Mouse (Mus musculus): ENCODE results near the gene Yipf1. TPM values are rescaled to one million over a fixed set of nuclear protein-coding genes. Genes with fewer than 3 reads are reported as not detected.

Gene Yipf1
- polyA plus RNA-seq, 1 experiment from 2014 or later = 53.4 TPM

DNA sequence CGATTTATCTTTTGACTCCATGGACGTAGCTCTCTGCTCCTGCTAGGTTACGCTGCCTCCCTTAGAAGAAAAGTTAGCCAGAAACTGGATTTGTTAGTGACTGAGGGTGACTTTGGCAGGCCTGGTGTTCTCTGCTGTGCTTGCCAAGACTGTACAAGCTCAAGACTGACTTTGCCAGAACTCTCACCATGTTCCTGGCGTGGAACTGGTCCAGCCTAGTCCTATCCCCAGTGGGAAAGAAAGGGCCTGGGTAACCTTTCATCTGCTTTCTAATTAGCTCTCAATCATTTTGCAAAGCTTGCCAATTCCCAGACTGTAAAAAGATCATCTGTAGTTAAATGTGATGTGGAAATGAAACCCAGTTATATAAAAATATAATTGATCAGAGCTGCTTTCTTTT is 72.9 kb downstream of the Yipf1 start:
- Histone ChIP-seq H3K4me2 (no peak overlapping the region), H3K4me1 (no peaks in the 10 kb centered on the region), H3K9ac (no peak overlapping the region), H3K27ac (no peak overlapping the region), H3K4me3 (no peak overlapping the region), H3K36me3 (peaks cover 85% of the 10 kb centered on the region), H3K27me3 (no peaks in the 10 kb centered on the region), H3K9me3 (no peaks in the 10 kb centered on the region)
- 93% methylated on average over 4 of the region's 4 CpGs for WGBS
- ATAC-seq (ENCODE audit: insufficient number of reproducible peaks, insufficient read depth, low FRiP score, low TSS enrichment, low read depth) = no peak

DNA sequence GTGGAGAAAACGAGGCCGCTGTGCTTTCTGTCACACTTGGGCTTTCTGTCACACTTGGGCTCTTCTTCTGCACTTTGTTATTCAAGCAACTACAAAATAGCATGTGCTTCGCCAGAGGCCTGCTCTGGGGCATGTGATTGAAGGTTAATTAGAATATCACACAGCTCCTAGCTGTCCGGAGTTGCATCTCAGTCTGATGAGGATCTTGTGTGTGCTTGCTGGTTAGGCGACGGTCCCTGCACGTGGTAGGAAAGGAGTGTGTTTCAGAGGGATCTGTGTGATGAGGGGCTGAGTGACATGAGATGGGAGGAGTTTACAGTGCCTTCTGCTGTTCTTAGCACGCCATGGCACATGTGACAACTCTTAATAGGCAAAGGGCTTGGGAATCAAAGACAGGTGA is 73.3 kb downstream of the Yipf1 start:
- Histone ChIP-seq H3K9ac (no peak overlapping the region), H3K9me3 (no peaks in the 10 kb centered on the region), H3K27ac (no peak overlapping the region), H3K27me3 (no peaks in the 10 kb centered on the region), H3K4me3 (no peak overlapping the region), H3K4me2 (no peak overlapping the region), H3K36me3 (peaks cover 87% of the 10 kb centered on the region), H3K4me1 (no peaks in the 10 kb centered on the region)
- 94% methylated on average over 8 of the region's 8 CpGs for WGBS
- ATAC-seq (ENCODE audit: insufficient number of reproducible peaks, insufficient read depth, low FRiP score, low TSS enrichment, low read depth) = no peak

- H3K4me2 ChIP-seq = no peak overlapping the region
- no peaks in the 10 kb centered on the region for H3K4me1 ChIP-seq
- H3K27ac ChIP-seq = no peak overlapping the region
- no peak overlapping the region for H3K9ac ChIP-seq
- WGBS = 96% methylated on average over 2 of the region's 2 CpGs
- ATAC-seq (ENCODE audit: insufficient number of reproducible peaks, insufficient read depth, low FRiP score, low TSS enrichment, low read depth) = no peak
- no peaks in the 10 kb centered on the region for H3K9me3 ChIP-seq
- no peak overlapping the region for H3K4me3 ChIP-seq
- no peaks in the 10 kb centered on the region for H3K27me3 ChIP-seq
- peaks cover 87% of the 10 kb centered on the region for H3K36me3 ChIP-seq
These were observed 74.1 kb downstream of the Yipf1 start for GRCm38 (mm10) chr4:107388291-107388690.

GRCm38 (mm10) chr4:107389345-107389744 is 75.2 kb downstream of the Yipf1 start:
- no peak for ATAC-seq (ENCODE audit: insufficient number of reproducible peaks, insufficient read depth, low FRiP score, low TSS enrichment, low read depth)
- no peak overlapping the region for H3K4me3 ChIP-seq

GRCm38 (mm10) chr4:107393771-107394170 is 79.6 kb downstream of the Yipf1 start:
- peaks cover 91% of the 10 kb centered on the region for H3K36me3 ChIP-seq
- 95% methylated on average over 2 of the region's 2 CpGs for WGBS
- no peaks in the 10 kb centered on the region for H3K9me3 ChIP-seq
- H3K4me3 ChIP-seq = no peak overlapping the region
- no peak overlapping the region for H3K27ac ChIP-seq
- ATAC-seq (ENCODE audit: insufficient number of reproducible peaks, insufficient read depth, low FRiP score, low TSS enrichment, low read depth) = no peak
- no peak overlapping the region for H3K9ac ChIP-seq
- H3K4me2 ChIP-seq = no peak overlapping the region
- no peaks in the 10 kb centered on the region for H3K27me3 ChIP-seq
- H3K4me1 ChIP-seq = no peaks in the 10 kb centered on the region

More at GRCm38 (mm10) chr4:107389345-107389744, 75.2 kb downstream of the Yipf1 start:
- Histone ChIP-seq H3K9ac (no peak overlapping the region), H3K36me3 (peaks cover 91% of the 10 kb centered on the region), H3K4me1 (no peaks in the 10 kb centered on the region), H3K27ac (no peak overlapping the region), H3K9me3 (no peaks in the 10 kb centered on the region), H3K27me3 (no peaks in the 10 kb centered on the region), H3K4me2 (no peak overlapping the region)
- over 99% methylated on average over 3 of the region's 3 CpGs for WGBS

Other genes starting within 250 kb of the Yipf1 start
- gene Mrpl37, start 247.5 kb upstream of the Yipf1 start, polyA plus RNA-seq (2015; fragmentation: Nextera tagmentation; extraction: Ambion mirVana) = 90.6 and 99.2 TPM in 2 replicates
- 7.7 and 9.4 TPM in 2 replicates for gene Cyb5rl, start 247.4 kb upstream of the Yipf1 start, polyA plus RNA-seq (2015; fragmentation: Nextera tagmentation; extraction: Ambion mirVana)
- gene Cdcp2, start 217.5 kb upstream of the Yipf1 start, polyA plus RNA-seq (2015; fragmentation: Nextera tagmentation; extraction: Ambion mirVana) = not detected in 2 replicates
- 492 and 497 TPM in 2 replicates for gene Tmem59, start 136.0 kb upstream of the Yipf1 start, polyA plus RNA-seq (2015; fragmentation: Nextera tagmentation; extraction: Ambion mirVana)
- gene Tceanc2, start 135.2 kb upstream of the Yipf1 start, polyA plus RNA-seq (2015; fragmentation: Nextera tagmentation; extraction: Ambion mirVana) = 24.1 and 37.7 TPM in 2 replicates
- not detected in 2 replicates for gene Ldlrad1, start 105.2 kb upstream of the Yipf1 start, polyA plus RNA-seq (2015; fragmentation: Nextera tagmentation; extraction: Ambion mirVana)
- gene Lrrc42, start 60.8 kb upstream of the Yipf1 start, polyA plus RNA-seq (2015; fragmentation: Nextera tagmentation; extraction: Ambion mirVana) = 91.5 and 94.5 TPM in 2 replicates
- gene Hspb11, start 60.8 kb upstream of the Yipf1 start, polyA plus RNA-seq (2015; fragmentation: Nextera tagmentation; extraction: Ambion mirVana) = 43.3 and 46.9 TPM in 2 replicates
- 0.21 TPM in 1 of 2 replicates, not detected in the other for gene Dio1, start 7.2 kb upstream of the Yipf1 start, polyA plus RNA-seq (2015; fragmentation: Nextera tagmentation; extraction: Ambion mirVana)
- 36.4 and 38.2 TPM in 2 replicates for gene Ndc1, start 53.4 kb downstream of the Yipf1 start, polyA plus RNA-seq (2015; fragmentation: Nextera tagmentation; extraction: Ambion mirVana)
- 55.8 and 60.4 TPM in 2 replicates for gene Glis1, start 120.2 kb downstream of the Yipf1 start, polyA plus RNA-seq (2015; fragmentation: Nextera tagmentation; extraction: Ambion mirVana)

Data from embryonic facial prominence, embryonic 13.5 days (tissue).